In the genomic region with DNA sequence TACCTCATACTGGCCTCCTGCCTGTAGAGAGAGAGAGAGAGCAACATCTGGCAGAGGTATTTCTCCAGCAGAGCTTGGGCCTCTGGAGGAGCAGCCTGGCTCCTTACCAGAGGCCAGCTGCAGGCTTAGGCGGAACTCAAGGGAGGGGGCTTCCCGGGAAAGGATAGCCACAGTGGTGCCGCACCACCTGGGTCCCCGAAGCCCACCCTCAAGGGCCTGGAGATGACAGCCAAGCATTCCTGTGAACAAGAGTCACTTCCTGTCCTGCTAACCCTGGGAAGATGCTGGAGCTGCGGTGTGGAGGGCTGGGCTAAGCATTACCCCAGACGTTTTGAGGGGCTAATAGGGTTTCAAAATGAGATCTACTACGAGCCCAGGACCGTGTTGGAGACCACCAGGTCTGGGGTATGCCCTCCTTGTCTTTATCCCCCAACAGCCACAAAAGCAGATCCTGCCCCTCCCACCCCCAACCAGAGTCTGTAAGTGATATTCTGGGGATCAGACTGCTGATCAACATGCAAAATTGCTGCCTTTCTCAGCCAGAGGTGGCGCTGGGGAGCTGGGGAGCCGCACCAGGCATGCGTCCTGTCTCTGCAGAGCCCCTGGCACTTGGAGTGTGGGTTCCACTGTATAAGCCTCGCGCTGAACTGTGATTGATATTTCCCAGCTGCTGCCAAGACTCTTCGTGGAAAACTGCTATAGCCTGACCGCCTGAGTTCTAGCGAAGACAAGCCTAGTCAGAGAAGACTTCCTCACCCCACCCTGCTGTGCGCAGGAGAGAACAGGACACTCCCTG, we compare ENCODE assay signal across 8 mouse cellular contexts. TPM values are rescaled to one million over a fixed set of nuclear protein-coding genes. Genes with fewer than 3 reads are reported as not detected.
A peak's percentile ranks its signal among the peaks of the same experiment; 100 is the strongest.
DNase-seq lines count a peak whose midpoint lies in the region; ATAC-seq and TF ChIP-seq lines count a peak whose summit lies in the region.

No protein-coding gene starts in this region.

- peak overlapping the region; percentile 21; the same call in 1 of the 2 replicates for H3K4me2 ChIP-seq in forebrain, embryonic 14.5 days (ENCODE audit: low read length)

- no peak overlapping the region for H3K27ac ChIP-seq in ES-Bruce4 (ENCODE audit: insufficient read depth, low read length)
- no peak overlapping the region for H3K27ac ChIP-seq in forebrain, embryonic 14.5 days (ENCODE audit: low read depth, low read length)

- H3K9ac ChIP-seq in ES-Bruce4 (ENCODE audit: low read depth, poor library complexity, severe bottlenecking), result no peak overlapping the region
- peak overlapping the region; percentile 25; the same call in 1 of the 2 replicates for H3K9ac ChIP-seq in forebrain, embryonic 14.5 days (ENCODE audit: low read length)

- intact Hi-C loops in heart, postnatal 10 days (cut with DNase I), result loop anchor here (5.0 kb wide), 2 partner anchors 201 to 266 kb away; partner anchors contain the start of genes Lss, Mcm3ap and Ybey

- no peaks in the 10 kb centered on the region for H3K27me3 ChIP-seq in ES-Bruce4 (ENCODE audit: control insufficient read depth, insufficient read depth, low read length, poor library complexity, severe bottlenecking)
- no peaks in the 10 kb centered on the region for H3K27me3 ChIP-seq in forebrain, embryonic 14.5 days (replicated peaks; ENCODE audit: control insufficient read depth, insufficient read depth, low read length)

- no peak for TF ChIP-seq POLR2A in ES-Bruce4 (IDR thresholded peaks at IDR 0.05; ENCODE audit: insufficient read depth, low read length)

- peak; percentile 60; the same call in 1 of the 2 replicates for ATAC-seq in forebrain, embryonic 14.5 days
- ATAC-seq in activated CD4-positive, CD25-positive, alpha-beta regulatory T cell, adult 4 months, result no peak

- 16% methylated on average over 17 of the region's 17 CpGs for WGBS in forebrain, embryonic 14.5 days

- TF ChIP-seq EP300 in ES-Bruce4 (IDR thresholded peaks at IDR 0.05; ENCODE audit: insufficient read depth, low read depth, low read length), result no peak

- TF ChIP-seq CTCF in ES-Bruce4 (IDR thresholded peaks at IDR 0.05; ENCODE audit: low read depth, low read length), result peak; percentile 80

- H3K9me3 ChIP-seq in ES-Bruce4 (replicated peaks; ENCODE audit: control insufficient read depth, insufficient read depth, low read length, poor library complexity, severe bottlenecking), result no peaks in the 10 kb centered on the region
- H3K9me3 ChIP-seq in forebrain, embryonic 14.5 days (replicated peaks; ENCODE audit: control insufficient read depth, low read length), result no peaks in the 10 kb centered on the region

- peak overlapping the region; percentile 64 for H3K4me3 ChIP-seq in ES-Bruce4 (ENCODE audit: low read depth, low read length)
- H3K4me3 ChIP-seq in forebrain, embryonic 14.5 days (ENCODE audit: low read depth, low read length), result no peak overlapping the region

- peak; percentile 18 for DNase-seq in brain, embryonic 18.5 days (ENCODE audit: low read depth, low spot score)
- DNase-seq in forebrain, embryonic 14.5 days (ENCODE audit: low spot score), result peak; percentile 69
- peak; percentile 91 to 93 for DNase-seq in heart, postnatal 10 days
- DNase-seq in kidney, postnatal 36 days, result peak; percentile 26 to 78
- peak; percentile 75 to 80 for DNase-seq in lung, adult 18-20 months
- DNase-seq in ovary, postnatal 10 days (ENCODE audit: low spot score), result peak; percentile 73

- H3K4me1 ChIP-seq in ES-Bruce4 (ENCODE audit: control insufficient read depth, insufficient read depth, low read length), result no peaks in the 10 kb centered on the region
- 0 out of 2 replicates have a peak, but pooled peaks cover 3% of the 10 kb centered on the region for H3K4me1 ChIP-seq in forebrain, embryonic 14.5 days (ENCODE audit: control insufficient read depth, insufficient read depth, low read length)

- no peaks in the 10 kb centered on the region for H3K36me3 ChIP-seq in ES-Bruce4 (ENCODE audit: control insufficient read depth, insufficient read depth, low read length, poor library complexity, severe bottlenecking)
- H3K36me3 ChIP-seq in forebrain, embryonic 14.5 days (ENCODE audit: control insufficient read depth, insufficient read depth, low read length), result no peaks in the 10 kb centered on the region

RNA-seq across cellular contexts. Expression of gene Col6a1, which starts 7.1 kb away (rescaled TPM):
- polyA plus RNA-seq in ES-Bruce4 (2011; ENCODE audit: insufficient read depth, insufficient read length, low read depth, missing spikeins), result 4.5 and 4.7 TPM in 2 replicates
- polyA plus RNA-seq in forebrain, embryonic 14.5 days (2014; fragmentation: Nextera tagmentation; extraction: Ambion mirVana), result 6.6 and 10.8 TPM in 2 replicates
- total RNA-seq in heart, postnatal 10 days (2021), result 100 to 1,000 TPM; 186 to 200 TPM
- not detected for polyA plus RNA-seq in activated CD4-positive, CD25-positive, alpha-beta regulatory T cell, adult 4 months (2017; shearing (Covaris generic))

Comparison
In these comparisons a context has a peak if more than half of its experiments do, and no peak if none do; other contexts are left out.
1. DNase-seq: peak in every context shown above with its lines; median percentile 92 in heart, postnatal 10 days; 78 in lung, adult 18-20 months; 73 in ovary, postnatal 10 days; 69 in forebrain, embryonic 14.5 days; 52 in kidney, postnatal 36 days; 18 in brain, embryonic 18.5 days.